30 mouse cellular contexts compared by ENCODE assay signal in genomic region chr10:127572281-127572680, GRCm38 (mm10). TPM values are rescaled to one million over a fixed set of nuclear protein-coding genes. Genes with fewer than 3 reads are reported as not detected.
"Had no signal": no experiment of that assay in that cellular context is flagged by ENCODE, and none has a peak within 500 bp of the region (broad histone marks: within the 10 kb centered on the region; RNA-seq: fewer than 3 reads in every experiment).

No protein-coding gene starts in this region.

- ATAC-seq: forebrain, embryonic 13.5 days; forebrain, embryonic 14.5 days; forebrain, embryonic 15.5 days; forebrain, embryonic 16.5 days; forebrain, postnatal 0 days had no signal

- H3K27ac ChIP-seq: embryonic facial prominence, embryonic 10.5 days; embryonic facial prominence, embryonic 12.5 days; embryonic facial prominence, embryonic 13.5 days; embryonic facial prominence, embryonic 15.5 days; forebrain, embryonic 10.5 days; forebrain, embryonic 12.5 days; forebrain, embryonic 13.5 days; forebrain, embryonic 15.5 days; heart, adult 2 months had no signal

- H3K9me3 ChIP-seq: embryonic facial prominence, embryonic 10.5 days; embryonic facial prominence, embryonic 12.5 days; embryonic facial prominence, embryonic 13.5 days; embryonic facial prominence, embryonic 15.5 days; forebrain, embryonic 10.5 days; forebrain, embryonic 12.5 days; forebrain, embryonic 13.5 days; forebrain, embryonic 15.5 days had no signal

- H3K4me1 ChIP-seq: embryonic facial prominence, embryonic 12.5 days; forebrain, embryonic 12.5 days; forebrain, embryonic 13.5 days; forebrain, embryonic 15.5 days had no signal

- H3K9ac ChIP-seq: embryonic facial prominence, embryonic 12.5 days; embryonic facial prominence, embryonic 13.5 days; embryonic facial prominence, embryonic 15.5 days; forebrain, embryonic 12.5 days; forebrain, embryonic 13.5 days; forebrain, embryonic 15.5 days; forebrain, postnatal 0 days had no signal

- H3K4me2 ChIP-seq: embryonic facial prominence, embryonic 12.5 days; embryonic facial prominence, embryonic 13.5 days; embryonic facial prominence, embryonic 15.5 days; forebrain, embryonic 12.5 days; forebrain, embryonic 13.5 days; forebrain, embryonic 15.5 days had no signal

- H3K27me3 ChIP-seq: embryonic facial prominence, embryonic 12.5 days; embryonic facial prominence, embryonic 13.5 days; embryonic facial prominence, embryonic 15.5 days; forebrain, embryonic 12.5 days; forebrain, embryonic 13.5 days; forebrain, embryonic 15.5 days had no signal

- H3K4me3 ChIP-seq: embryonic facial prominence, embryonic 10.5 days; embryonic facial prominence, embryonic 12.5 days; embryonic facial prominence, embryonic 13.5 days; embryonic facial prominence, embryonic 15.5 days; erythroblast, embryonic 14.5 days; forebrain, embryonic 10.5 days; forebrain, embryonic 12.5 days; forebrain, embryonic 13.5 days; forebrain, embryonic 15.5 days; heart, adult 2 months had no signal

- DNase-seq: cerebellum, adult 2 months; cerebellum, adult 8-10 months; cerebellum, adult 9-10 months; cerebellum, adult 9-11 months; cerebellum, postnatal 10 days; cerebellum, postnatal 14 days; cerebellum, postnatal 25 days; cerebellum, postnatal 36 days; embryo, embryonic 11 days; forebrain, postnatal 0 days; gastrocnemius, postnatal 10 days; gastrocnemius, postnatal 14 days; gastrocnemius, postnatal 25 days; gastrocnemius, postnatal 36 days; heart, adult 11 months; heart, adult 18-20 months; heart, adult 2 months had no signal

RNA-seq across cellular contexts. Expression of gene Nxph4, which starts 37.9 kb away (rescaled TPM):
- total RNA-seq: common myeloid progenitor, adult 5-6 weeks; granulocyte monocyte progenitor cell, adult 5-6 weeks had no signal
- polyA plus RNA-seq: erythroblast, embryonic 14.5 days had no signal

RNA-seq across cellular contexts. Expression of gene Ndufa4l2, which starts 57.5 kb away (rescaled TPM):
- total RNA-seq: common myeloid progenitor, adult 5-6 weeks had no signal
